Mouse (Mus musculus): ENCODE measurements at regions not wholly inside any gene's neighbourhood (a gene's known extent, or its start where the extent isn't known, plus 50 kb on each side); places are given as distances from the start of the nearest gene placed in this dataset.

- TF ChIP-seq CTCF (conservative IDR thresholded peaks at IDR 0.05; ENCODE audit: insufficient read depth, insufficient read length, low read depth, low read length) (no peak), POLR2A (IDR thresholded peaks at IDR 0.05; ENCODE audit: low read depth, low read length) (no peak)
Measured at GRCm38 (mm10) chr1:92707441-92707840, 58.8 kb upstream of the Otos start.
